Mouse (Mus musculus) spleen, adult 18-20 months (tissue): ENCODE measurements at regions not wholly inside any gene's neighbourhood (a gene's known extent, or its start where the extent isn't known, plus 50 kb on each side); places are given as distances from the start of the nearest gene placed in this dataset.

Experiments used
- DNase-seq, 2 experiments: peaks; one replicate each; pipeline ENCODE4 v3.0.0; 2022; ENCODE audit warnings: mixed read lengths in 2 of 2

- no peak for DNase-seq
Measured at GRCm38 (mm10) chr1:75839551-75840223, 293.6 kb downstream of the Slc4a3 start.

DNA sequence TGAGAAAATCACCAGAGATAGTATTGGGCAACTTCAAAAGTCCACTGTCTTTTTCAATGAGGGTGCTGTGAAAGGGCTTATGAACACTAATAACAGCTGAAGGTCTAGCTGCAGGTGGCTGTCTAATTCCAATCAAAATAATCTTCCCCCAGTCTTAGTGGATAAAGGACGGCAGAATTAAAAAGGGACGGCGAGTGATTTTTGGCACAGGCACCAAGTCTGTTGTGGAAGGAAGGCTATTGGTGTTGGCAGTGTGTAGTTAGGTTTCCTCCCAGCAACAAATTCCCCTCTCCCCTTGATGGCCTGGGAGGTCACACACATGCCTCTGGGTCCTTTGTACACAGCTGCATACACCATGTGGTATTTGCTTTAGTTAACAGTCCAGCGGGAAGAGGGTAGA, 296.3 kb downstream of the Slc4a3 start:
- DNase-seq, result no peak

GRCm38 (mm10) chr1:75843326-75843725, 297.3 kb downstream of the Slc4a3 start:
- no peak for DNase-seq

DNA sequence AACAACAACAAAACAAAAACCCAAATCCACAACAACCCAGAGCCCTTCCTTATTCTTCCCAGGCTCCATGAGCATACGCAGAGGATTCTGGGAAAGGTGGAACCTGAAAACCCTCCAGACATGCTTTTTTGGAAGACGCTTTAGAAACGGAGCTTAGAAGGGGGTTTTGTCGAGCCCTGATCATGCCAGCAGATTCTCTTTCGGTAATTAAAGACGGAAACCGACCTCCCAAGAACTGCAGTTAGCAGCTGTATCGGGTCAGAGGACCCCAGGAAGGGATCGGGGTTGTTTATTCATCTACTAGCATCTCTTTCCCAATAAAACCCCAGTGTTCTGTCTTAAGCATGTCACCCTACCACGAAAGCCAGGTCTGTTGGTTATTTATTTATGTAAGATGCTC, 298.1 kb downstream of the Slc4a3 start:
- no peak for DNase-seq

- DNase-seq, result no peak
Measured at GRCm38 (mm10) chr1:75844529-75844928, 298.5 kb downstream of the Slc4a3 start.

GRCm38 (mm10) chr1:75844981-75845380, 298.9 kb downstream of the Slc4a3 start:
- no peak for DNase-seq

- DNase-seq, result no peak
Measured at GRCm38 (mm10) chr1:75845771-75846535, 299.9 kb downstream of the Slc4a3 start.

- no peak for DNase-seq
Measured at GRCm38 (mm10) chr1:75847681-75848080, 301.6 kb downstream of the Slc4a3 start.

- no peak for DNase-seq
Measured at GRCm38 (mm10) chr1:75848436-75848835, 302.4 kb downstream of the Slc4a3 start.

GRCm38 (mm10) chr1:75850131-75850530, 304.1 kb downstream of the Slc4a3 start:
- DNase-seq, result no peak

DNA sequence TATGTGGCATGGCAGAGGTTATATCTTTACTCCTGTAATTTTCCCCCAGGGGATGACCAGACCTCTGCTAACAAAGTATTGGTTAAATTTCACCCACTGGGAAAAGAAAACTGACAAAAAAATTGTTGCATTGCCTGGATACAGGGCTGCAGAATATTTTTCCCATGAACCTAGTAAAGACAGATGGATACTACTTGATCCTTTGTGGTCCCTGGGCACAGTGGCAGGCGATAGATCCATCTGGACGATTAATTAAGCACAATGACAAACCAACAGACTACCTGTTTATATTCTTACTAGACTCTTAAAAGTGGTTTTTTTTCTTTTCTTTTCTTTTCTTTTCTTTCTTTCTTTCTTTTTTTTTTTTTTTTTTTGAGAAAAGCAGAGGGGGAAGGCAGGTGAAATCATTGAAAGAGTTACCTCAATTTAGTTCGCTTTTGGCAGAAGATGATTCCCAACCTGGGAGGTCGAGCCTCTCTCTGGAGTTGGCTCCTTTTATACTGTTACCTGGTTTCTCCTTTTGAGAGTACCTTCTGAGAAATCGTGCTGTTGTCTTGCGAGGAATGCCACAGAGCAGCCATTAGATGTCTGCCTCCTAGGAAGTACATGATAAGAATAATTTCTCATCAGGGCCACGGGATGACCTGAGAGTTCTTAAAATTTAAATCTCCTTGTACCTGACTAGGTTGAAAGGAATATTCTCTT, 312.6 kb downstream of the Slc4a3 start:
- DNase-seq, result no peak

- DNase-seq, result no peak
Measured at GRCm38 (mm10) chr1:75862757-75863156, 316.7 kb downstream of the Slc4a3 start.

DNA sequence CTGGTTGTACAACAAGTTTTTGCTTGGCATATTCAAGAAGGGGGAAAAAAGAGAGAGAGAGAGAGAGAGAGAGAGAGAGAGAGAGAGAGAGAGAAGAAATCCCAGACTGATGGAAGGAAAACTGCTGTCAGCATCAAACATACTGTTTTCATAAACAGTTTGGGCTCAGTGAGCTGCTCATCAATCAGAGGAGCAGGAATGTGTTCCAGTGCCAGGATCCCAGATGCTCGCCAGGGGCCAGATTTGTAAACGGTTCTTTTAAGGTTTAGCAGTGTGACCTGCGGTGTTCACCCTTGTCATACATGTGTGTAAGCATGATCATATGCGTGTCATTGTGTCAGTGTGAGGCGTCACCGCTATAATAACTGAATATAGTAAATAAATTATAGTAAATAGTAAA, 320.5 kb downstream of the Slc4a3 start:
- DNase-seq, result no peak

- no peak for DNase-seq
Measured at GRCm38 (mm10) chr1:75869414-75869813, 323.3 kb downstream of the Slc4a3 start.

GRCm38 (mm10) chr1:75869846-75870245, 323.8 kb downstream of the Slc4a3 start:
- no peak for DNase-seq

- no peak for DNase-seq
Measured at GRCm38 (mm10) chr1:75873911-75874310, 327.8 kb downstream of the Slc4a3 start.

GRCm38 (mm10) chr1:75877209-75877608, 331.1 kb downstream of the Slc4a3 start:
- DNase-seq, result no peak

DNA sequence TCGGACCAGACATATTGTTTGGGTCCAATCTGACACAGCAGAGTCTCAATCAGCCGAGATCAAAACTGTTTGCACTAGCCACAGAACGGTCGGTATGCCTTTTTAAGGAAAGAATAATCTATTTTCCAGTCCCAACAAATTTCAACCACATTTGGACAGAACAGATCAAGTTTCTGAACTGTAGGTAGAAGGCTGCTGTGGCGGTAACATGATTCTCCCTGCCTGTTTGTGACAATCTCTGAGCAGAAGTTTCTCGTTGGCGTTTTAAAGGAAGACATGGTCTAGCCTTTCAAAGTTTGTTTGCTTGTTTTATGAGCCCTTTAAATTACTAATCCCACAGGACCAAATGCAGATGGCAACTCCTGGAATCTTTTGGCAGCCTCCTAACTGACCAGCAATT, 339.6 kb downstream of the Slc4a3 start:
- no peak for DNase-seq

- DNase-seq, result no peak
Measured at GRCm38 (mm10) chr1:75888499-75889208, 342.6 kb downstream of the Slc4a3 start.

DNA sequence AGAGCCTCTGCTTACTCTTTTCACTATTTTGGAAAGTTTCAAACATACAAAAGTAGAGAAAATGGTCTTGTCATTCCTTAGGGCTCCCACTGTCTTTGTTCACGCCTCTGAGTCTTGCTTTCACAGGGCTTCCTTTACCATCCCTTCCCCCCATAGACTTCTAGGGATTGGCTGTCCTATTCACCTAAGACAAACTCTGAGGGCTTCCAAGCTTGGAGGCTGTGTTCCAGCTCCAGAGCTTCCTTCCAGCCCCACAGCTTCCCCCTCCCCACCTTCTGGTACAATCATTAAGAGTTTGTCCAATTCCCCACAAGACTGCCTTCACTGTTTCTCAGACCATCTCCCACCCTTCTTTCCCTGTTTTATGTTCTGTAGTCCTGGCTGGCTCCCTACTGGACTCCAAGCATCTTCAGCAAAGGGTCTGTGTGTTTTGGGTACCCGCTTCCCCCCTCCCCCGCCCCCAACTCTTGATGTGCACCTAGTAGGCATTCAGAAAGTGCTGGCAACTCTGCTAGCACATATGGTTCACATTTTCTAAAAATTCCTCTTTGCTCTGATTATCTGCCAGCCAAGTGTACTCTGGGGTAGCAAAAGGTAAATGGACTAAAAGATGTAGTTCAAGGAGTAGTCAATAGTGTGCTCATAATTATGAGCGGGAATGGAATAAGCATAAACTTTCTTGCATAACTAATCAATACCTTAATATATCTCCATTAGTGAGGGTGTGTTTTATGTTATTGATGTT, 344.0 kb downstream of the Slc4a3 start:
- no peak for DNase-seq

DNA sequence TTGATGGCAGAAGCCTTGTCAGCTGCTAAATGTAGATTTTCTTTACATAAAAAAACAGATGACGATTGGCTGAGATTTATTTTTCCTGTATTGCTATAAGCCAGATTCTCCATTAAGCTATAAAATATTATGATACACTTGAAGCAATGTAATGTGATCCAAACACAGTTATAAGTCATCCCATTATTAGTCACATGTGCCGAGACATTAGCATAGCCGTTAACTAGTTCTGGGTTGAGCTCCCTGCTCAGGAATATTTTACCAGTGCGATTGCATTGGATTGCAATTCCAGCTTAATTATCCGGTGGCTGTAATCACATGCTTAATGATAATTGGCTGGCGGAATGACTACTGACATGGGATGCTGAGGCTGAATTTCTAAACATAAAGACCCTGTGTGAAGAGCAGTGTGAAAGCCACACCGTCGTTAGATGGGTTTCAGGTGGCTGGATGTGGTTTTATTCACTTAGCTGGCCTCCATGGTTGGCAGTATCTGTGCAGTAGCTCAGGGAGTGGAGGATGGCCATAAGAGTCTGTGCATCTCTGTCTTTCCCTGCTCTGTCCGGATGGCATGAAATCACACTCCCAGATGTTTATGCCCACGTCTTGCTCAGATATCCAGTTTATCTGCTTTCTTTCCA, 344.7 kb downstream of the Slc4a3 start:
- no peak for DNase-seq

DNA sequence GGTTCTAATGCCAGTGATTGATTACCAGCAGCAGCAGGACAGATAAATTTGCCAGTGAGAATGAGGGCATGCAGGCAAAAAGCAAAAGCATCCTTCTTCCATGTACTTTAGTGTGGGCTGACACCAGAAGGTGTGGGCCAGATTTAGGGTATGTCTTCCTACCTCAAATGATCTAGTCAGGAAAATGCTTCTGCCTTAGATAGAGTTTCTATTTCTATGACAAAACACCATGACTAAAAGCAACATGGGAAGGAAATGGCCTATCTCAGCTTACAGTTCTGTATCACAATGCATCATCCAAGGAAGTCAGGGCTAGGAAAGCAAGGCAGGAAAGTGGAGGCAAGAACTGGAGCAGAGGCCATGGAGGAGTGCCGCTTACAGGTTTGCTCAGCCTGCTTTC, 349.5 kb downstream of the Slc4a3 start:
- DNase-seq, result no peak
